Comparison of ENCODE assay signal across 19 mouse cellular contexts in the genomic region with DNA sequence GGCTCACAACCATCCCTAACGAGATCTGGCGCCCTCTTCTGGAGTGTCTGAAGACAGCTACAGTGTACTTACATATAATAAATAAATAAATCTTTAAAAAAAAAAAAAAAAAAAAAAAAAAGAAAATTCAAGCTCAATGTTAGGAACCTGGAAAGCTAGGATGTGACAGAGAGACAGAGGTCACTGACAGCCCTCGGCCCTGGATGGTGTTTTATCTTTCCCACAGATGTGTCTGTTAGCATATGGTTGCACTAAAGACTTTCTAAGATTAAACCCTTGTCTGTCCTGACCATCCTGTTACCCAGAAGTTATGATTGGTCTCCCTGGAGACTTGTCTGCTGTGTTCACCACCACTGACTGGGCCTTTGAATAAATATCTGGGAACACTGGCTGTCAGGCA.
"Had no signal": no experiment of that assay in that cellular context is flagged by ENCODE, and none has a peak within 500 bp of the region (broad histone marks: within the 10 kb centered on the region; RNA-seq: fewer than 3 reads in every experiment).

No protein-coding gene starts in this region.

- H3K4me2 ChIP-seq: liver, embryonic 15.5 days; midbrain, embryonic 13.5 days; neural tube, embryonic 12.5 days; neural tube, embryonic 15.5 days had no signal

- ATAC-seq: intestine, postnatal 0 days; midbrain, embryonic 13.5 days had no signal

- DNase-seq: kidney, adult 2 months; kidney, postnatal 10 days; kidney, postnatal 4 days; layer of hippocampus, adult 9-11 months; layer of hippocampus, postnatal 36 days; lung, adult 2 months; lung, postnatal 14 days; lung, postnatal 4 days; right cerebral cortex, postnatal 25 days; spleen, adult 18-20 months; thymus, adult 2 months; thymus, postnatal 36 days had no signal

- H3K4me3 ChIP-seq: left cerebral cortex, adult 2 months; liver, embryonic 15.5 days; midbrain, embryonic 10.5 days; midbrain, embryonic 13.5 days; neural tube, embryonic 12.5 days; neural tube, embryonic 15.5 days had no signal

- H3K27ac ChIP-seq: left cerebral cortex, adult 2 months; liver, embryonic 15.5 days; midbrain, embryonic 10.5 days; midbrain, embryonic 13.5 days; neural tube, embryonic 12.5 days had no signal

- H3K27me3 ChIP-seq: liver, embryonic 15.5 days; midbrain, embryonic 13.5 days; neural tube, embryonic 12.5 days; neural tube, embryonic 15.5 days had no signal

- H3K36me3 ChIP-seq: midbrain, embryonic 10.5 days; midbrain, embryonic 13.5 days; neural tube, embryonic 12.5 days; neural tube, embryonic 15.5 days had no signal

- H3K9ac ChIP-seq: liver, embryonic 15.5 days; midbrain, embryonic 13.5 days; neural tube, embryonic 12.5 days; neural tube, embryonic 15.5 days had no signal

- H3K9me3 ChIP-seq: liver, embryonic 15.5 days; midbrain, embryonic 10.5 days; midbrain, embryonic 13.5 days; neural tube, embryonic 12.5 days; neural tube, embryonic 15.5 days had no signal
